Mouse (Mus musculus) cortical plate, adult 2 months (tissue): ENCODE data around the gene Il10rb.

Experiments used
- CTCF ChIP-seq: fragments of 200-500 bp; IDR thresholded peaks from 2 replicates; pipeline ENCODE4 v1.5.1; 2011; ENCODE audit warnings: mild to moderate bottlenecking, control low read depth, low read length; ENCODE audit not compliant: insufficient read depth; ENCODE audit errors: extremely low read depth
- POLR2A ChIP-seq: fragments of 200-500 bp; IDR thresholded peaks from 2 replicates; pipeline ENCODE4 v1.6.1; 2011; ENCODE audit warnings: mild to moderate bottlenecking, low read length, control low read depth; ENCODE audit not compliant: insufficient read depth; ENCODE audit errors: extremely low read depth

DNA sequence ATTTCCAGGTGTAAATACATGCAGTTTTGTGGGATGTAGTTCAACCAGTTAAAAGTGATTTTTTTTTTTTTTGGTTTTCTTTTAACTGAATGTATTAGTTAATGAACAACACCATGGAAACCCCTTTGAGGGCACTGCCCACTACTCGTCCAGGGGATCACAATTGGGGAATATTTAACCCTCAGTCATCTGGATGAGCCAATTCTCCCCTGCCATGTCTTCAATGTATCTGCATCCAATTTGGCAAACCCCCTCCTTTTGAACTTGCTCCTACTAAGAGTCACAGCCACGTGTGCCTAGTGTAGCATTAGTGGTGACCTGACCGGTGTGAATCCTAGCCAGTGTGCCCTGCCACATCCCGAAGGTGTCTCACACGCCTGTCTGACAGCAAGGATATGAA is 12.6 kb downstream of the Il10rb start:
- TF ChIP-seq CTCF (no peak), POLR2A (no peak)
